Mouse (Mus musculus) lung, embryonic 14.5 days (tissue): ENCODE results near the gene Cux1. TPM values are rescaled to one million over a fixed set of nuclear protein-coding genes. Genes with fewer than 3 reads are reported as not detected.

ENCODE experiments used
- ATAC-seq: fragments of 200-750 bp; cut with Nextera tagmentation; 2 replicates; pipeline ENCODE4 v1.8.0; 2017; ENCODE audit warnings: mild to moderate bottlenecking, moderate TSS enrichment, moderate library complexity; ENCODE audit not compliant: insufficient read depth
- DNase-seq: peaks from one replicate; pipeline ENCODE4 v3.0.0-alpha.2; 2015
- H3K27ac ChIP-seq: fragments of 300-500 bp; sonication (generic); 2 replicates; pipeline ENCODE4 v1.5.1; 2014; ENCODE audit warnings: low read depth, mild to moderate bottlenecking, moderate library complexity
- H3K27me3 ChIP-seq: fragments of 300-500 bp; sonication (generic); 2 replicates; pipeline ENCODE4 v1.6.1; 2014; ENCODE audit warnings: low read length, control low read depth; ENCODE audit not compliant: insufficient read depth
- H3K36me3 ChIP-seq: fragments of 300-500 bp; sonication (generic); 2 replicates; pipeline ENCODE4 v1.6.1; 2014; ENCODE audit warnings: control low read depth; ENCODE audit not compliant: insufficient read depth
- H3K4me1 ChIP-seq: fragments of 300-500 bp; sonication (generic); 2 replicates; pipeline ENCODE4 v1.6.1; 2014; ENCODE audit warnings: antibody characterized with exemption, control low read depth; ENCODE audit not compliant: insufficient read depth
- H3K4me2 ChIP-seq: fragments of 300-500 bp; sonication (generic); 2 replicates; pipeline ENCODE4 v1.6.1; 2014; ENCODE audit warnings: mild to moderate bottlenecking
- H3K4me3 ChIP-seq: fragments of 300-500 bp; sonication (generic); 2 replicates; pipeline ENCODE4 v1.5.1; 2014; ENCODE audit warnings: low read depth, low read length
- H3K9ac ChIP-seq: fragments of 300-500 bp; sonication (generic); 2 replicates; pipeline ENCODE4 v1.6.1; 2014
- H3K9me3 ChIP-seq: fragments of 300-500 bp; sonication (generic); 2 replicates; pipeline ENCODE4 v1.6.1; 2016; ENCODE audit warnings: low read depth, low read length, control low read depth
- CTCF ChIP-seq: IDR thresholded peaks from 2 replicates; pipeline ENCODE4 v1.5.1; 2016; ENCODE audit warnings: antibody characterized with exemption, low read depth
- WGBS: fragments of 180-500 bp; shearing (Covaris S2); extraction: QIAGEN DNeasy Blood & Tissue Kit; methylation state at CpG from one replicate; pipeline ENCODE4 v1.1.7; 2014; 5-methylcytosine and 5-hydroxymethylcytosine counted together
- polyA plus RNA-seq: library from polyadenylated mRNA; unstranded; fragments of >200 nt; fragmentation: Nextera tagmentation; extraction: Ambion mirVana; gene quantifications from 2 replicates; pipeline ENCODE4 v1.2.1, GENCODE M21; 2014

Cux1 gene
- polyA plus RNA-seq, 1 experiment from 2014 or later = 104 TPM

DNA sequence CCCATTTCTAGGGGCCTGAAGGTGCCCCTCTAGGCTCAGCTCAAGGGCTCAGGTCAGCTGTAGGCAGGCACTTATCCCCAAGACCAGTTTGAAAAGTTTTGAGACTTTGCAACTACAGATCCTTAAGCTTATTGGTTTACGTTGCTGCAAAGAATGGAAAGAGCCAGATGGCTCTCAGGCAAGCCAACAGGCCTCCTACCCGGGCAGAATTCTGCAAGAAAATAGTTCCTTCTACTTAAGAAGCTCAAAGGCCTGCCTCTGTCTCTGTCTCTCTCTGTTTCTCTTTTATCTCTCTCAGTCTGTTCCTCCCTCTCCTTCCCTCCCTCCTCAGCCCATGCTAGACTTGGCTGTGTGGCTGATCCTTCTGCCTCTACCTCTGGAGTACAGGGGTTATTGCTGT, 49.8 kb downstream of the Cux1 start:
- WGBS = 52% methylated on average over 2 of the region's 2 CpGs
- no peak overlapping the region for H3K9ac ChIP-seq
- TF ChIP-seq CTCF = no peak
- no peak overlapping the region for H3K4me2 ChIP-seq
- H3K27ac ChIP-seq = no peak overlapping the region
- no peaks in the 10 kb centered on the region for H3K36me3 ChIP-seq
- no peaks in the 10 kb centered on the region for H3K9me3 ChIP-seq
- DNase-seq = no peak
- no peak overlapping the region for H3K4me3 ChIP-seq
- peaks cover under 1% of the 10 kb centered on the region; the same call in 1 of the 2 replicates for H3K4me1 ChIP-seq
- H3K27me3 ChIP-seq = no peaks in the 10 kb centered on the region
- ATAC-seq = no peak

GRCm38 (mm10) chr5:136516593-136516992, 50.7 kb downstream of the Cux1 start:
- no peaks in the 10 kb centered on the region for H3K27me3 ChIP-seq
- WGBS = 82% methylated on average over 3 of the region's 3 CpGs
- H3K9me3 ChIP-seq = no peaks in the 10 kb centered on the region
- DNase-seq (no peak), ATAC-seq (no peak)
- H3K4me3 ChIP-seq = no peak overlapping the region
- no peaks in the 10 kb centered on the region; the same call in 1 of the 2 replicates for H3K4me1 ChIP-seq
- no peak overlapping the region for H3K9ac ChIP-seq
- no peak for TF ChIP-seq CTCF
- no peaks in the 10 kb centered on the region for H3K36me3 ChIP-seq
- H3K27ac ChIP-seq = no peak overlapping the region
- no peak overlapping the region for H3K4me2 ChIP-seq

DNA sequence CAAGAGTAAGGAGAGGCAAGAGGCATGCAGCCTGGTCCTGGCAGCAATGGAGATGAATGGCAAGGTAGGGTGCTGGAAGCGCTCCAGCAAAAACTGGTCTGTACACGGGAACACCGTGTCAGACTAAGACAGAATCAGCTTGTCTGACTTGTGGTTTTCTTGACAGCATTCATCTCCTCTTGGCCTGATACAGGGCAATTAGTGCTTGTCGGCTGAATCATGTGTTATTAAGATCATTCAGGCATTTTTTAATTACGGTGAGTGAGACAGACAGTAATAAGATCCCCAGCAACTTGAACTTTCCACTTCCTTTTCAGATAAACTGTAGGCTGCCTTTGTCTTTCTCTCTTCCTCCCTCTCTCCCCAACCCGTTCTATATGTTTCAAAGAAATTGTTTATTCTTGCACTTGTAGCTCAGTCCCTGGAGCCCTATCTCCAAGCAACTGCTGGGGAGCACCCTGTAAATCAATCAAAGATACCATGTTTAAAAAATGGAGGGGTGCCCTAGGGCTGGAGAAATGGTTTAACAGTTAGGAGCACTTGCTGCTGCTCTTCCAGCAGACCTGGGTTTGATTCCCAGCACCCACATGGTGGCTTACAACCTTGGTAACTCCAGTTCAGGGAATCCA, 53.1 kb downstream of the Cux1 start:
- WGBS = 35% methylated on average over 6 of the region's 6 CpGs
- Histone ChIP-seq H3K9me3 (no peaks in the 10 kb centered on the region), H3K4me3 (no peak overlapping the region), H3K27ac (0 out of 2 replicates have a peak overlapping the region, but pooled peaks have one; percentile 22), H3K9ac (no peak overlapping the region), H3K36me3 (no peaks in the 10 kb centered on the region), H3K4me2 (no peak overlapping the region), H3K27me3 (no peaks in the 10 kb centered on the region), H3K4me1 (peaks cover 4% of the 10 kb centered on the region)
- TF ChIP-seq CTCF = no peak
- ATAC-seq (no peak), DNase-seq (peak; percentile 33)

DNA sequence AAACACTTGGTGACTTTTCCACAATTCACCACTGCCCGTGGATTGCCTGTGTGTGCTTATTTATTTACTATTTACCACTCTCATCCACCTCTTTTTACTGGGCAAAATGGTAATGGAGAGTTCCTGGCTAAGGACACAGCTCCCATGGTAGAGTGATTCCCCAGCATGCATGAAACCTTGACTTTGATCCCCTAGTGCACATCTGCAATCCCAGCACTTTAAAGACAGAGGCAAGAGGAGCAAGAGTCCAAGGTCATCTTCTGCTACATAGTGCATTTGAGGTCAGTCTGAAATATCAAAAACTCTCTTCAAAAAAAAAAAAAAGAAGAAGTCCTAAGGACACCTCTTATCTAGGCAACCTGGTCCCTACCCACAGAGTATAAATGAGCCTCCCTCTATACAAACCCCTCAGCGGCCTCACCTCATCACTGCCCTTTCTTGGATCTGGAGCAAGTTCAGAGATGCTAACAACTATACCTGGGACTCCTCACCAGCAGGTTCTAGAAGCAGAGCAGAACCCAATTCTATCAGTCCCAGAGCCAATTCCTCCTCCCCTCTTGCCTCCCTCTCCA, 55.1 kb downstream of the Cux1 start:
- Histone ChIP-seq H3K27me3 (no peaks in the 10 kb centered on the region), H3K36me3 (no peaks in the 10 kb centered on the region), H3K9ac (no peak overlapping the region), H3K4me3 (no peak overlapping the region), H3K4me2 (no peak overlapping the region), H3K4me1 (peaks cover 4% of the 10 kb centered on the region), H3K27ac (no peak overlapping the region), H3K9me3 (no peaks in the 10 kb centered on the region)
- whole genome bisulfite sequencing = 85% methylated on average over 2 of the region's 2 CpGs
- TF ChIP-seq CTCF = no peak
- DNase-seq = no peak
- no peak for ATAC-seq

DNA sequence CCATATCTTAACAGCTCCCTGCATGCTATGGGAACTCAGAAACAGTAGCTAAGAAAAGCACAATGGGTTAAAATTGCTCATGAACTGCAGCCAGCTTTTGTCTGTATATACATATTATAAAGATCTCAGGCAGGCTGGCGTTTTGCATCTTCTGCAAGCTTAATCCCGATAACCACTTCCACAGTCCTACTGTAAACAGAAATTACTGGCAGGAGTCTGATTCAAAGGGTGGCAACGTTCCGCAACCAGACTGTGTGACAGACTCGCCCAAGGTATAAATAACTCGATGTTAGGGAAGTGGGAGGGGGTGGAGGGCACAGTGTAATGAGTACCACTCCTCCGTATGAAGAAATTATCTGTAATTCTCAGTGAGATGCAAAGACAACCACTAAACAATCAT, 55.9 kb downstream of the Cux1 start:
- WGBS = 21% methylated on average over 7 of the region's 7 CpGs

GRCm38 (mm10) chr5:136510609-136511008, 56.7 kb downstream of the Cux1 start:
- Histone ChIP-seq H3K4me3 (no peak overlapping the region), H3K27ac (no peak overlapping the region), H3K9ac (no peak overlapping the region), H3K4me1 (peaks cover 4% of the 10 kb centered on the region), H3K4me2 (no peak overlapping the region), H3K9me3 (no peaks in the 10 kb centered on the region), H3K27me3 (no peaks in the 10 kb centered on the region), H3K36me3 (no peaks in the 10 kb centered on the region)
- 89% methylated on average over 5 of the region's 5 CpGs for WGBS
- DNase-seq = no peak
- TF ChIP-seq CTCF = no peak
- ATAC-seq = no peak

More for the DNA sequence above, 55.9 kb downstream of the Cux1 start:
- H3K27ac ChIP-seq = no peak overlapping the region
- H3K36me3 ChIP-seq = no peaks in the 10 kb centered on the region
- H3K9me3 ChIP-seq = no peaks in the 10 kb centered on the region
- TF ChIP-seq CTCF = no peak
- no peak overlapping the region for H3K4me3 ChIP-seq
- no peaks in the 10 kb centered on the region for H3K27me3 ChIP-seq
- H3K4me2 ChIP-seq = no peak overlapping the region
- DNase-seq (peak; percentile 41), ATAC-seq (no peak)
- no peak overlapping the region for H3K9ac ChIP-seq
- peaks cover 4% of the 10 kb centered on the region for H3K4me1 ChIP-seq

- Histone ChIP-seq H3K4me3 (no peak overlapping the region), H3K4me2 (no peak overlapping the region), H3K27me3 (no peaks in the 10 kb centered on the region), H3K9me3 (no peaks in the 10 kb centered on the region), H3K9ac (no peak overlapping the region), H3K36me3 (no peaks in the 10 kb centered on the region), H3K27ac (no peak overlapping the region), H3K4me1 (peaks cover 10% of the 10 kb centered on the region)
- no peak for TF ChIP-seq CTCF
- ATAC-seq (no peak), DNase-seq (no peak)
- WGBS = 75% methylated on average over 4 of the region's 4 CpGs
Observed at GRCm38 (mm10) chr5:136507629-136508028, 59.7 kb downstream of the Cux1 start.
